Mouse (Mus musculus) forebrain, embryonic 10.5 days (tissue): ENCODE measurements around the gene Meis2. TPM values are rescaled to one million over a fixed set of nuclear protein-coding genes. Genes with fewer than 3 reads are reported as not detected.

Source experiments
- DNase-seq: peaks from one replicate; pipeline ENCODE4 v3.0.0-alpha.2; 2017; ENCODE audit warnings: low spot score; ENCODE audit errors: extremely low spot score
- H3K27ac ChIP-seq: fragments of 300-500 bp; sonication (generic); 2 replicates; pipeline ENCODE4 v1.5.1; 2016; ENCODE audit warnings: mild to moderate bottlenecking
- H3K27me3 ChIP-seq: fragments of 300-500 bp; sonication (generic); 2 replicates; pipeline ENCODE4 v1.6.1; 2016; ENCODE audit warnings: mild to moderate bottlenecking; ENCODE audit not compliant: poor library complexity, severe bottlenecking
- H3K36me3 ChIP-seq: fragments of 300-500 bp; sonication (generic); replicated peaks from 2 replicates; pipeline ENCODE4 v1.6.1; 2016; ENCODE audit warnings: mild to moderate bottlenecking, moderate library complexity
- H3K4me1 ChIP-seq: fragments of 300-500 bp; sonication (generic); 2 replicates; pipeline ENCODE4 v1.6.1; 2016
- H3K4me3 ChIP-seq: fragments of 300-500 bp; sonication (generic); 2 replicates; pipeline ENCODE4 v1.5.1; 2016; ENCODE audit warnings: mild to moderate bottlenecking, moderate library complexity
- H3K9me3 ChIP-seq: fragments of 300-500 bp; sonication (generic); 2 replicates; pipeline ENCODE4 v1.6.1; 2016; ENCODE audit warnings: mild to moderate bottlenecking, moderate library complexity
- WGBS: fragments of 180-500 bp; shearing (Covaris S2); methylation state at CpG from one replicate; pipeline ENCODE4 v1.1.7; 2016; 5-methylcytosine and 5-hydroxymethylcytosine counted together
- polyA plus RNA-seq: library from polyadenylated mRNA; unstranded; fragments of >200 nt; fragmentation: Nextera tagmentation; extraction: Ambion mirVana; gene quantifications from 2 replicates; pipeline ENCODE4 v1.2.1, GENCODE M21; 2016

Meis2 gene
- polyA plus RNA-seq, 1 experiment from 2014 or later = 32.5 TPM

GRCm38 (mm10) chr2:116022876-116023275 lies 42.8 kb downstream of the Meis2 start:
- Histone ChIP-seq H3K9me3 (no peaks in the 10 kb centered on the region), H3K27me3 (peaks cover 10% of the 10 kb centered on the region), H3K27ac (no peak overlapping the region), H3K4me1 (peaks cover 46% of the 10 kb centered on the region), H3K4me3 (no peak overlapping the region), H3K36me3 (peaks cover 28% of the 10 kb centered on the region)
- 91% methylated on average over 5 of the region's 5 CpGs for WGBS
- DNase-seq = no peak

GRCm38 (mm10) chr2:116021931-116022330 lies 43.7 kb downstream of the Meis2 start:
- Histone ChIP-seq H3K4me3 (no peak overlapping the region), H3K4me1 (peaks cover 52% of the 10 kb centered on the region), H3K36me3 (peaks cover 30% of the 10 kb centered on the region), H3K27me3 (peaks cover 19% of the 10 kb centered on the region), H3K9me3 (no peaks in the 10 kb centered on the region), H3K27ac (peak overlapping the region; percentile 83)
- 70% methylated on average over 4 of the region's 4 CpGs for WGBS
- DNase-seq = no peak

GRCm38 (mm10) chr2:116021046-116021445 lies 44.6 kb downstream of the Meis2 start:
- 3% methylated on average over 9 of the region's 9 CpGs for WGBS

GRCm38 (mm10) chr2:116020451-116020951 lies 45.1 kb downstream of the Meis2 start:
- H3K36me3 ChIP-seq = peaks cover 26% of the 10 kb centered on the region
- peaks cover 34% of the 10 kb centered on the region for H3K27me3 ChIP-seq
- peak overlapping the region; percentile 83 for H3K27ac ChIP-seq
- H3K4me1 ChIP-seq = peaks cover 52% of the 10 kb centered on the region
- H3K4me3 ChIP-seq = peak overlapping the region; percentile 38
- 2% methylated on average over 5 of the region's 5 CpGs for WGBS
- peak; percentile 57 for DNase-seq
- no peaks in the 10 kb centered on the region for H3K9me3 ChIP-seq

More at GRCm38 (mm10) chr2:116021046-116021445, 44.6 kb downstream of the Meis2 start:
- Histone ChIP-seq H3K27me3 (peaks cover 28% of the 10 kb centered on the region), H3K27ac (peak overlapping the region; percentile 83), H3K36me3 (peaks cover 23% of the 10 kb centered on the region), H3K4me1 (peaks cover 52% of the 10 kb centered on the region), H3K9me3 (no peaks in the 10 kb centered on the region), H3K4me3 (peak overlapping the region; percentile 38)
- DNase-seq = no peak

- Histone ChIP-seq H3K4me1 (peaks cover 52% of the 10 kb centered on the region), H3K36me3 (peaks cover 26% of the 10 kb centered on the region)
Measured at GRCm38 (mm10) chr2:116019959-116020358, 45.7 kb downstream of the Meis2 start.

GRCm38 (mm10) chr2:116019466-116019794 lies 46.2 kb downstream of the Meis2 start:
- Histone ChIP-seq H3K36me3 (peaks cover 23% of the 10 kb centered on the region), H3K27ac (peak overlapping the region; percentile 83), H3K27me3 (peaks cover 42% of the 10 kb centered on the region), H3K4me3 (peak overlapping the region; percentile 38), H3K9me3 (no peaks in the 10 kb centered on the region), H3K4me1 (peaks cover 52% of the 10 kb centered on the region)
- DNase-seq = peak; percentile 55
- 18% methylated on average over 6 of the region's 6 CpGs for WGBS

More at GRCm38 (mm10) chr2:116019959-116020358, 45.7 kb downstream of the Meis2 start:
- 5% methylated on average over 9 of the region's 9 CpGs for WGBS
- peak overlapping the region; percentile 38 for H3K4me3 ChIP-seq
- H3K27me3 ChIP-seq = peaks cover 37% of the 10 kb centered on the region
- H3K9me3 ChIP-seq = no peaks in the 10 kb centered on the region
- DNase-seq = peak; percentile 63
- H3K27ac ChIP-seq = peak overlapping the region; percentile 83

GRCm38 (mm10) chr2:116018781-116019465 lies 46.7 kb downstream of the Meis2 start:
- Histone ChIP-seq H3K36me3 (peaks cover 17% of the 10 kb centered on the region), H3K9me3 (no peaks in the 10 kb centered on the region), H3K4me1 (peaks cover 52% of the 10 kb centered on the region), H3K4me3 (peak overlapping the region; percentile 38), H3K27ac (peak overlapping the region; percentile 83), H3K27me3 (peaks cover 47% of the 10 kb centered on the region)
- WGBS = 24% methylated on average over 10 of the region's 10 CpGs
- no peak for DNase-seq

GRCm38 (mm10) chr2:116015520-116015919 lies 50.1 kb downstream of the Meis2 start:
- peaks cover 46% of the 10 kb centered on the region for H3K4me1 ChIP-seq
- H3K27me3 ChIP-seq = peaks cover 74% of the 10 kb centered on the region
- no peak overlapping the region for H3K27ac ChIP-seq
- H3K4me3 ChIP-seq = no peak overlapping the region
- no peaks in the 10 kb centered on the region for H3K9me3 ChIP-seq
- 83% methylated on average over 10 of the region's 10 CpGs for WGBS
- H3K36me3 ChIP-seq = peaks cover 14% of the 10 kb centered on the region
- DNase-seq = no peak

GRCm38 (mm10) chr2:116010469-116010868 lies 55.2 kb downstream of the Meis2 start:
- 7% methylated on average over 6 of the region's 6 CpGs for WGBS
- no peak for DNase-seq

GRCm38 (mm10) chr2:116010061-116010460 lies 55.6 kb downstream of the Meis2 start:
- peaks cover 6% of the 10 kb centered on the region; the same call in 1 of the 2 replicates for H3K36me3 ChIP-seq
- WGBS = 75% methylated on average over 3 of the region's 3 CpGs
- H3K27me3 ChIP-seq = peaks cover 77% of the 10 kb centered on the region
- no peak overlapping the region for H3K4me3 ChIP-seq
- peaks cover 44% of the 10 kb centered on the region for H3K4me1 ChIP-seq
- no peak for DNase-seq
- H3K27ac ChIP-seq = peak overlapping the region; percentile 84; the same call in 1 of the 2 replicates
- no peaks in the 10 kb centered on the region for H3K9me3 ChIP-seq

More at GRCm38 (mm10) chr2:116010469-116010868, 55.2 kb downstream of the Meis2 start:
- no peak overlapping the region for H3K4me3 ChIP-seq
- H3K27ac ChIP-seq = peak overlapping the region; percentile 84; the same call in 1 of the 2 replicates
- H3K9me3 ChIP-seq = no peaks in the 10 kb centered on the region
- peaks cover 76% of the 10 kb centered on the region for H3K27me3 ChIP-seq
- peaks cover 4% of the 10 kb centered on the region for H3K36me3 ChIP-seq
- H3K4me1 ChIP-seq = peaks cover 44% of the 10 kb centered on the region

- peak; percentile 74 for DNase-seq
- peaks cover 10% of the 10 kb centered on the region for H3K36me3 ChIP-seq
- peak overlapping the region; percentile 84 for H3K27ac ChIP-seq
- peaks cover 78% of the 10 kb centered on the region for H3K27me3 ChIP-seq
- no peaks in the 10 kb centered on the region for H3K9me3 ChIP-seq
- peak overlapping the region; percentile 41 for H3K4me3 ChIP-seq
- WGBS = 6% methylated on average over 20 of the region's 20 CpGs
- H3K4me1 ChIP-seq = peaks cover 44% of the 10 kb centered on the region
Measured at GRCm38 (mm10) chr2:116009097-116009970, 56.3 kb downstream of the Meis2 start.

- peaks cover 92% of the 10 kb centered on the region for H3K27me3 ChIP-seq
- peaks cover 61% of the 10 kb centered on the region for H3K4me1 ChIP-seq
- H3K9me3 ChIP-seq = no peaks in the 10 kb centered on the region
- H3K4me3 ChIP-seq = no peak overlapping the region
- peaks cover 17% of the 10 kb centered on the region for H3K36me3 ChIP-seq
- no peak overlapping the region for H3K27ac ChIP-seq
- no peak for DNase-seq
- WGBS = 78% methylated on average over 6 of the region's 6 CpGs
Measured at GRCm38 (mm10) chr2:116002354-116002753, 63.3 kb downstream of the Meis2 start.
